Mouse (Mus musculus) cortical plate, adult 2 months (tissue): ENCODE results near the gene Nptxr.

Experiments used
- CTCF ChIP-seq: fragments of 200-500 bp; IDR thresholded peaks from 2 replicates; pipeline ENCODE4 v1.5.1; 2011; ENCODE audit warnings: mild to moderate bottlenecking, control low read depth, low read length; ENCODE audit not compliant: insufficient read depth; ENCODE audit errors: extremely low read depth
- POLR2A ChIP-seq: fragments of 200-500 bp; IDR thresholded peaks from 2 replicates; pipeline ENCODE4 v1.6.1; 2011; ENCODE audit warnings: mild to moderate bottlenecking, low read length, control low read depth; ENCODE audit not compliant: insufficient read depth; ENCODE audit errors: extremely low read depth

DNA sequence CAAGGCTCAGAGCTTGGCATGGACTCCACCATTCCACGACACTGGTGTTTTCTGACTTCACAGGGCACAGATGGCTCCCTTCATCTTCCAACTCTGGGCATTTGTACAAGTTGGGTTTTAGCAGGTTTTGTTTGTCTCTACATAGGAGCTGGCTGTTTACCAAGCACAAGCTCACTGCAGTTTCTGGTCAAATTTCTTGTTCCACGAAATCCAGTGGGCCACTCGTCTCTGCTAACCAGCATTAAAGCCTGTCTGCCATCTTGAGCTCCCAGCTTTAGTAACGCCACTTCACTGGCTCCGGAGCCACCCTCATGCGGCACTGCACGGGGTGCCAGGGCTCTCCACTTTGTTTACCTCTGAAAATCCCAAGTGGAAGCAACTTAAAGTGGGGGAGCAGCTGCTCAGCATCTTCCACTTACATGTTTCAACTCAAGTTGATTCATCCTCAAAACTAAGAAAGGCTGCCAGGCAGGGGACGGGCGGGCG is 37.9 kb downstream of the Nptxr start:
- no peak for TF ChIP-seq POLR2A
- no peak for TF ChIP-seq CTCF
